Mouse (Mus musculus) CD4-positive, CD25-positive, alpha-beta regulatory T cell, adult 2 months (primary cell): ENCODE results near the gene Tti1.
"Not testable (repeated sequence)": the region's sequence is repeated elsewhere in the genome, so short reads cannot be mapped to it uniquely, and the experiment has no call there.

Experiments
- DNase-seq: peaks from one replicate; pipeline ENCODE4 v3.0.0-alpha.2; 2012; ENCODE audit warnings: low read depth, low spot score

The Tti1 gene

DNA sequence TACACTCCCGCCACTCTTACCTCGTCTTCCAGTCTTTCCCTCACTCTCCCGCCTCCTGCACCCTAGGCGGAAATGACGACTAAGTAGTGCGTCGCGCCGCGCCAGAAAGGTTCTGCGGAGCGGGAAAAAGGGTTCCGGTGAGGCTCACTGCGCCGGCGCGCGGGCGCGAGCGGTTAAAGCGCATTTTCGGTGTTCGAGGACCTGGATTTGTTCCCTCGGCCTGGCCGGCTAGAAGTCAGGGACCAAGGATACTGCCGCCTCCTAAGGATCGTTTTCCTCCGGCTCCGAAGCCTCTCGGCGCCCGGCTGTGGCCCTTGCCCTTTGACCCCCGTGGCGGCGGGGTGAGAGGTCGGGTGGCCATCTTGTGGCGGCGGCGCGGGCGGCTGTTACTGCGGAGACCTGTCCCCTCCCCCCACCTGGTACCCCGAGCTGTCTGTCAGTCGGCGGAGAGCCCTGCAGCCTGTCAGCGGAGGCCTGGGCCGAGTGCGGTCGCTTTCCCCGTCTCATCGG lies at the start of gene Tti1, which contains the start of gene Rprd1b:
Tti1 (minus strand) TSS at position 80 of the 510 bp plus-strand sequence.
Rprd1b (plus strand) TSS at position 144 of the 510 bp plus-strand sequence.
- DNase-seq, result peak; percentile 94

DNA sequence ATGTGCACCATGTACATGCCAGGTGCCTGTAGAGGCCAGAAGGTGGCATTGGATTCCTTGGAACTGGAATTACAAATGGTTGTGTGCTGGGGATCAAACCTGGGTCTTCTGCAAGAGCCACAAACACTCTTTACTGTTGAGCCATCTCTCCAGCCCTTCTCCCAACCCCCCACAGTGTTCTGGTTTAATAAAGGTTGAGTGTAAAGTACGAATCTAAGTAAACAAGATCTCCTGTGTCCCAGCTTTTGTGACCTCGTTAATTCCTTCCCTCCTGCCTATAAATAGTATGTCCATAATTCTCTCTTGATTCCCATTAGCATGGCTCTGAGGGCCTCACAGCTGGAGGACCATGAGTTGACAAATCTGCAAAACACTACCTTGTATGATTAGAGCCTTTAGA lies 49.7 kb upstream of the Tti1 start:
- DNase-seq, result no peak

DNA sequence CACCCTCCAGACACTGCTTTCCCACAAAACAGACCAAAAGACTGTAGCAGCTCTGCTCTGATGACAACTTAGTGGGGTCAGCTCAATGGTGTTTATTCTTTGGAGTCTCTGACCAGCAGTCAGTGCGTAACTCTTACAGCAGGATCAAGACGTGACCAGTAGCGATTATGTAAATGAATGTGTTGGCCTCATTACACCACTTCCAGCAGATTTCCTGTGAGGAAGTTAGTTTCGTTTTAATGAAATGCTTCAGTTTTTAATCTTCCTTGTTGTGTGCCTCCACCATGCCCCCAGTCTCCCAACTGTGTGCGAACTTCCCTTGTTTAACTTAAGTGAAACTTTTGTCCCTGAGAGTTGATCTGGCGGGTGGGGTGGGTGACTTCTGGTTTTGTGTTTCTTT lies 48.5 kb upstream of the Tti1 start:
- no peak for DNase-seq

DNA sequence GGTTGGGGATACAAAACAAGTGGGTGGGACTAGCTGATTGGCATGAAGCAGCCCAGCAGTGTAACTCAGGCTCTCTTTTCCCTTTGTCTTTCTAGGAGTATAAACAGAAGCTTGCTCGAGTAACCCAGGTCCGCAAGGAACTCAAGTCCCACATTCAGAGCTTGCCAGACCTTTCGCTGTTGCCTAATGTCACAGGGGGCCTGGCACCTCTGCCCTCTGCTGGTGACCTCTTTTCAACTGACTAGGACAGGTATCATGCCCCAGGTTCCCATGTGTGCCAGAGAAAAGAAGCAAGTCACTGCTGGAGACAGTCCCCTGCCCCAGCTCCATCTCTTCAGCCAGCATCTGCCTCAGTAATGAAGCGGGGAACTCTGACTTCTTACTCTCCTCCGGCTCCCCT lies 46.6 kb upstream of the Tti1 start:
- DNase-seq, result no peak

DNA sequence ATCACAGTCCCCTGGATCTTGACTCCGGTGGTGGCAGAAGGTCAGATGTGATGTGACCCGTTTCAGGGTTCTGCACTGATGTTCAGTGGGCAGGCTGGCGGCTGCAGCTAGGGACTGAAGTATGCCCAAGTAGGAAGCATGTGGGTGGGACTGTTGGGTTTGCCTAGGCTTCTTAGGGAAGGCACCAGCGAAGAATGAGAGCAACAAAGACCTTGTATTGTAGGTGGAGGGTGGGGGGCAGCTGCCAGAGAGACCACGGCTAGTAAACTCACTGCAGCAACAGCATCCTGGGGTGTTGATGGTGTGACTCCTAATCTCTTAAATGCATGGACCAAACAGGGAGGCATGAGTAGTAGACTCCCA lies 43.4 kb upstream of the Tti1 start:
- DNase-seq, result no peak

DNA sequence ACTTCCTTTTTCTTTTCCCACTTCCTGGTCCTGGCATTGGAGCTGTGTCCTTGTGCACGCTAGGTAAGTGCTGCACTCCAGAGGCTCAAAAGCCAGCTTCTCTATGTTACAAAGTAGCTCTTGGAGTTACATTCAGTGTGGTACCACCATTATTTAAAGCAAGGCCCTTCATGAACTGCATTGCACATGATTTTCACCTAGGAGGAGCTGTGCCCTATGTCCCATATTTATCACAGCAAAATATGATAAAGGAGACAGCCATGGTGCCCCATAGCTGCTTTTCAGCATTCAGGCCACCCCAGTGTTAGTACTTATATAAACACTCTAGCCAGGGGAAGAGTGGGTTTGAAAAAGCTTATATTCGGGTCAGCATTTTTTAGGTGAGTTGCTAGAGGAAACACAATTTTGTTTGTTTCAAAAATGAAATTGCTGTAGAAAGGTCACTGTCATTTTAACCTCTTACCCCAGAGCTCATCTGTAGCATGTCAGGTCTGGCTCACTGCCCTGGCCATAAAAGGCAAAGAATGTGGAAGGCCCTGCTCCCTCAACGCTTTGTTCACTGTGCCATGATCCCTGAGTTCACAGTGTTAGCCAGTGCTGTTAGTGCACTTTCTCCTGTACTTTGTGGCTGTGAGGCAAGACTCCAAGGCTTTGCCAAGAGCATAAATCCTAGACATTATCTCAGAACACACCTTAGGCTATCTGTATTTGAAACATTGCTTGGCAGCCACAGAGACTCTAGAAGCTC lies 42.8 kb upstream of the Tti1 start:
- no peak for DNase-seq

DNA sequence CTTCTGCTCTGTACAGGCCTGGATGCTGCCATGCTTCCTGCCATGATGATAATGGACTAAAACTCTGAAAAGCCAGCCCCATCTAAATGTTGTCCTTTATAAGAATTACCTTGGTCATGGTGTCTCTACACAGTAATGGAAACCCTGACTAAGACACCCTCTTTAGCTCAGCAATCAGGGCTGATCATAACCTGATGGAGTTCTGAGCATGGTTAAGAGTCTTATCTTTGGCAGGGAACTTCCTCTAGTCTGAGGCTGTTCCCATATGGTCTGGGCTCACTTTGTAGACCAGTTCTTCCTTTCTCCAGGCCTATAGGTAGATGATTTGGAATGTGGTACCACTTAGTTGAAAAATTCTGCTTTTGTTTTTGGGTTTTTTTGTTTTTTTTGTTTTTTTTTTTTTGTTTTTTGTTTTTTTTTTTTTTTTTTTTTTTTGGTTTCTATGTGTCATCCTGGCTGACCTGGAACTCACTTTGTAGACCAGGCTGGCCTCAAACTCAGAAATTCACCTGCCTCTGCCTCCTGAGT lies 40.3 kb upstream of the Tti1 start:
- no peak for DNase-seq

DNA sequence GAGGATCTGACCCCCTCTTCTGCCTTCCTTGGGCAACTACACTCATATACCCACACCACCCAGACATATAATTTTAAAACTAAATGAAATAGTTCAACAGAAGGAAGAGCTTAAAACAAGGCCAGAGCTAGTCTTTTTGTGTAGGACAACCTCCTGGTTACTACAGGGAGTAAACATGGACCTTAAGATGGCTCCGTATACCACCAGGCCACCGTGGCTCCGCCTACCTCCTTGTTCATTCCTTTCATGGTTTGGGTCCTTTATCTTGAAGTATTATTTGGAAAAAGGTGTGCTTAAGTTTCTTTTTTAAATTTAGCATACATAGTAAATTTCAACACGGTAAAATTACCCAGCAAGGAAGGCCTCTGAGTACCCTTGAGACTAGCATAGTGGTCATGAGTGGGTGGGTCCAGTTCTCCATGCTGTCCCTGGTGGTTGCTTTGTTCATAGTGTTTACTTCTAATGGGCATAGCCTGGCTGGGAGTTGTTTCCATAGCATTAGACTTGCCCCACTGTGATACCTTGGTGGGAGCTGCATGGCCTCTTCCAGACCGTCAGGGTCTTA lies 39.1 kb upstream of the Tti1 start:
- no peak for DNase-seq

DNA sequence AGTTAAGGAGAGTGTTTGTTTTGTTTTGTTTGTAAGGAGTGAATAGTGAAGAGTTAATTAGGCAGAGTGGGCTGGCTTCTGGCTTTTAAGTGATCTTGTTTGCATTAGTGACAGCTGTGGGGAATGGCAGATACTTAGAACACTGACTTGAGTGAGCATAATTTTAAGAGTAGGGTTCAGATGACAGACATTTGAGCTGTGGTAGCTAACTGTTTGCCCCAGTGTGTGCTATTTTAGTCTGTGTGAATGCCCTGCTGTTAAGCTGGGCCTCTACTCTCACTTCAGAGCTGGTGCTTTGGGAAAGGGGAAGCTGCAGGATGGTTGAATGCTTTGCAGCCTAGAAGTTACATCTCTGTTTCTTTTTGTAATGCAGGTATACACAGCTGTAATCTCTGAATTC lies 38.2 kb upstream of the Tti1 start:
- no peak for DNase-seq

DNA sequence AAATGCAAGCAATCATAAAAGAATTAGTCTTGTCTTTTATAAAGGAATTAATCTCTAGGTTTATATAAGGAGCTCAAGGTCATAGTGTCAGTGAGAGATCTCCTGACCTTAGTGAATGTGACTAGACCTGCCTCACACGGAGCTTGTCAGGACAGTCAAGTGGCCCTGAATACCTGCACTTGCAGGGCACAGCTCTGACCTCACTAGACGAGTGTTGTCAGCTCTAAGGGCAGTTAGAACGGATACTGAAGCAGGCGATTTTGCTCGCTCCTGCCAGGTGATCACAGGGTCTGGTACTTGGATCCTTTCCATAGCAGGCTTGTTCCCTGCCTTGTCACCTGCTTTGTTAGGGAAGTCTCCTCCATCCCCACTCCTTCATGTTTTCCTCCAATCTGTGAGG lies 36.8 kb upstream of the Tti1 start:
- DNase-seq, result no peak

DNA sequence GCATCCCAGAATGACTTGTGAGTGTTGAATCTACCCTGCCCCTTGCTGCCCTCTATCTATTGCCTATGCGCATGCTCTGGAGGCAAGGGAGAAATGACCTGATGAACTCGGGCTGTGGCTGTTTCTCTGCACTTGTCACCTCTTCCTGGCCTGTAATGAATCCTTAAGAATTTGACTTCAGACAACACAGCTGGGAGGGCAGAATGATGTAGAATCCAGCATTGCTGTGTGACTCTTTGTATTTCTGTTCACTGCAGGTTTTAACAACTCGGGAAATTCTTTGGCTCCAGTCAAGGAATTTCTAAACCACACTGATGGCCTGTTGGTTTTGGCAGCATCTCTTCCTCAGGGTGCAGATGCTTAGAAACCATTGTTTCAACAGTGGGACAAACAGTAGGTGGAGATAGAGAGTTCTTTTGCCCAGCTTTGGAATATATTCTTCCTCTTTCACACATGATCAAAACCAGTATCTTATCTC lies 36.4 kb upstream of the Tti1 start:
- peak; percentile 10 for DNase-seq

DNA sequence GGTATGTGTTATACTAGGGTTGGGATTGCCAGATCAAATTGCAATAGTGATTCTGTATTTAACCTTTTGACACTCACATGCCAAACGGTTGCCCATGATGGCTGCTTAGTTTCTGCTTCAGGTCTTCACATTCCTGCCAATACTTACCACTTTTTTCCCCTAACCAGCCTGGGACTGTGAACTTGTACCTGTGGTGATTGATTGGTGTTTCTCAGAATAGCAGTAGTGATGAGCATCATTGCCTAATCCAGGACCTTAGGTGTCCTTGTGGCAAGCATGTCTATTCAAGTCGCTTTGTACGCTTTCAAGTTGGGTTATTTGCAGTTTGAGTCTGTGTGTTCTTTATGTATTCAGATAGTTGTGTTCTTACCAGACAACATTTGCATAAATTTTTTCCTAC lies 34.8 kb upstream of the Tti1 start:
- no peak for DNase-seq

DNA sequence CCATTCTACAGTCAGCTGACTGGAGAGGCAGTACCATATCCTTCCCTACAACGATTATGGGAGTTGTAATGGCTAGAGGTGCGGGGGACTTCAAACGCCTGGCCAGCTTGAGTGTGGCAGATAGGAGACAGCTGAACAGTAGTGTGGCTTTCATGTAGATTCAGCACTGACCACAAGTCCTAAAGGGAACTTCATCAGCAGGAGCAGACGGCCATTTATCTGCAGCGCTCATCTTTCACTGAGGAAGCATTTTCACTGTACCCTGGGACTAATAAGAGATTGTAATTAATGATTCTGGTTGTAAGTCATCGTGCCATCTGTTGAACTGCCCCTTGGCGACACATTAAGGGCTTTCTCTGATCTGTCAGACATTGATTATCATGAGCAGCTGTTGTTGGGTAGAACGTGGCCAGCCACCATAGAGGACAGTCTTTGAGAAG lies 31.5 kb upstream of the Tti1 start:
- DNase-seq, result no peak

DNA sequence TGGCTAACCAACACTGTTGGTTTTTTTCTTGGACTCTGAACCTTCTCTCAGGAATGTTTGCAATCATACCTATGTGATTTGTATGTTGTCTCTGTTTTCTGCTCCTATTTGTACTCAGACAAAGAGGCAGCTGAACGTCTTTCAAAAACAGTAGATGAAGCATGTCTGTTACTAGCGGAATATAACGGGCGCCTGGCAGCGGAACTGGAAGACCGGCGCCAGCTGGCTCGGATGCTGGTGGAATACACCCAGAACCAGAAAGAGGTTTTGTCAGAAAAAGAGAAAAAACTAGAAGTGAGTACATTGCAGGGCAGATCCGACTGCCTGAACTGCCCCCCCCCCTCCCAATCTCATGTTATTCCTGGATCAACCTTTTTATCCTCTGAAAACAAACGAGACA lies 30.3 kb upstream of the Tti1 start:
- no peak for DNase-seq

DNA sequence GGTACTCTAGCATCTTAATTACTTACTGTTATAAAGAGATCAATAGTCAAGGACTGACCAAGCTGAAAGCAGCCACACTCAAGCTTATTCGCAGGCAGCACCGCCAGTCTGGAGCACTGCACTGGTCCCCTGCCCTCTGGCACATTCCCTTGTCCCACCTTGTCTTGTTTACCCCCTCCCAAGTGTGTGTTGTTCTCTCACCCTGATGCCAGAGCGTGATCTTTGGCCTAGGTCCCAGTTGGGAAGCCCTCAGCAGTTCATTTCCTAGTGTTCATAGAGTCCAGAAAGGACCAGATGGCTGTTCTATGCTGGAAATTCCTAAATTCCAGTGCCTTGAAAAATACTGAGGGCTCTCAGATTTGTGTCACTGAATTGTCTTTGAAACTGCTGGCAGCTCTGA lies 28.8 kb upstream of the Tti1 start:
- DNase-seq, result no peak

DNA sequence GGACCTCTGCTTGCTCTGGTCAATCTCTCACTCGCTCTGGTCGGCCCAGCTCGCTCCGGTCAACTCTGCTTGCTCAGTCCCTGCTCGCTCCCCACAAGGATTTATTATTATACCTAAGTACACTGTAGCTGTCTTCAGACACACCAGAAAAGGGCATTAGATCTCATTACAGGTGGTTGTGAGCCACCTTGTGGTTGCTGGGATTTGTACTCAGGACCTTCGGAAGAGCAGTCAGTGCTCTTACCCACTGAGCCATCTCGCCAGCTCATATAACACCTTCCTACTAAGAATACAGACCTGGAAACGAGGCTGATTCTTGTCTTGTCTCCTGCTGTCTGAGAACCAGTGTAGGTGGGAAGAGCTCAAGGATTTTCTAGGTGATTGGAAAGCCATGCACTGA lies 27.1 kb upstream of the Tti1 start:
- DNase-seq, result not testable (repeated sequence)

DNA sequence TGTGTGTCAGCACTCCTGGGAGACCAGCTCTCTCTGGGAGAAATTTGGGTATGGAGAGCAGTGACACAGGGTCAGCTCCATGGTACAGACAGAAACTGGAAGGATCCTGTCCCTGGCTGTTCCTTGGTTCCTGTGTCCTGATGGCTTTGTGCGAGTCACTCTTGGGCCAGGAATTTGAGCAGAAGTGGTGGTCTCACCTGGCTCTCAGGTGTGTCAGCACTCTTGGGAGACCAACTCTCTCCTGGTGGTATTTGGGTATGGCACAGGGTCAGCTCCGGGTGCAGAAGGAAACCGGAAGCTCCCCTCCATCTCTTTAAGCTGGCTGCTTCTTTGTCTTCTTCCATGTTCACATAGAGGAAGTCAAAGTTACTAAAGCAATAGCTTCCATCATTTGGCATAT lies 26.4 kb upstream of the Tti1 start:
- no peak for DNase-seq

DNA sequence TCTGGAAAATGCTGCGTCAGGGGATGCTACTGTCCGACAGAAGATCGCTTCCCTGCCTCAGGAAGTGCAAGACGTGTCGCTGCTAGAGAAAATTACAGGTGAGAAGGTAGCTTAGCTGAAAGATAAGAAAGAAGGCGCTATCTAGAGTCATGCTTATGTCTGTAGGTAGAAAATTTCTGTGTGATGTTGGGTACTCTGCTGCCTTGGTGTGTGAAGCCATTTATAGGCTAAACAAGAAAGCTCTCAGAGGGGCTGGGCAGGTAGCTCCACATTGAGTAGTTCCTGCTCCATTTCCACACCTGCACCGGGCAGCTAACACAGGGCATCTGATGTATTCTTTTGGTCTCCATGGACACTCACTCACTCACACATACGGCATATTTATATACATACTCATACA lies 21.9 kb upstream of the Tti1 start:
- no peak for DNase-seq

DNA sequence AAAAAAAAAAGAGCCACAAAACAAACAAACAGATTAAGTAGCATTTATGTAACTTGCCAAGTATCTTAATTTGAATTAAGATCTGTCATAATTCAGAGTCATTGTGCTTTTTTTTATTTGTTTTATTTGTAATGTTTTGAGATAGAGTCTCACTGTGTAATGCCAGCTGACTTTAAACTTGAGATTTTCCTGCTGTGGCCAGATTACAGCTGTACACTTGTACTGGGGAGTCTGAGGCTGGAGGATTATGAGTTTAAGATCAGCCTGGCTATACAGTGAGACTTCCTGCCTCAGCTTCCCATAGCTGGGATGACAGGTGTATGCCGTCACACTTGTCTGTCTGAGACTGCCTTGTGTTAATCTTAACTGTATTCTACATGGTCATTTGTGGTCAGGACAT lies 20.5 kb upstream of the Tti1 start:
- DNase-seq, result no peak

DNA sequence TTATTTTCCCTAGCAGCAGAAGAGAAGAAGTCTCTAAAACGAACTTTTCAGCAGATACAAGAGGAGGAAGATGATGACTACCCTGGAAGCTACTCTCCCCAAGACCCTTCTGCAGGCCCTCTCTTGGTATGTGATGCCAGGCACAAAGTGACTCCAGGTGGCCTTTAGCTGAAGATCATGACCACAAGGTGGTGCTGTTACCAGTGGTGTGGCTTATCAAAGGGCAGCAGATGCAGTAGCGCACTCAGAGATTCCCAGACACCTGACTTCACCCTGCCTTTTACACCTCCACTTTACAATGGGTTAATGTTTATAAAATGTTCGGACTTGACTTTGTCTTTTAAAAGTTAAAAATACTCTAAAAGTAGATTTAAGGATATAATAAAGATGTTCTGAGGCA lies 19.7 kb upstream of the Tti1 start:
- DNase-seq, result peak; percentile 79

DNA sequence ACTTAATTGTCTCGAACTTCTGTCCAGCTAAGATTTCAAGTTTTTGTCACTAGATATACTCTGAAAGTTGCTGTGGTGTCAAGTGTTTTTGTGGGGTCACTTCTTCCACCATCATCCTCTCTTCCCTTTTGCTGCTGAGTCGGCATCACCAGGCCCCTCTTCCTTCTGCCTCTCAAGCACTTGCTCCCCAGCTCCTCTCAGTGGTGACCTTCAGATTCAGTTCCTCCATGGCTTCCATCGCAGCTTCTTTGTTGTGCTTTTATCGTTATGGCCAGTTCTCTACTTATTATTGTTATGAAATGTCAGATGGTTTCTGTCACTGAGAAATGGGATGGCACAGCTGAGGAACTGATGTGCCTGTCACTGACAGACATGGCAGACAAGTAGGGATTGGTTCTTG lies 18.0 kb upstream of the Tti1 start:
- no peak for DNase-seq

DNA sequence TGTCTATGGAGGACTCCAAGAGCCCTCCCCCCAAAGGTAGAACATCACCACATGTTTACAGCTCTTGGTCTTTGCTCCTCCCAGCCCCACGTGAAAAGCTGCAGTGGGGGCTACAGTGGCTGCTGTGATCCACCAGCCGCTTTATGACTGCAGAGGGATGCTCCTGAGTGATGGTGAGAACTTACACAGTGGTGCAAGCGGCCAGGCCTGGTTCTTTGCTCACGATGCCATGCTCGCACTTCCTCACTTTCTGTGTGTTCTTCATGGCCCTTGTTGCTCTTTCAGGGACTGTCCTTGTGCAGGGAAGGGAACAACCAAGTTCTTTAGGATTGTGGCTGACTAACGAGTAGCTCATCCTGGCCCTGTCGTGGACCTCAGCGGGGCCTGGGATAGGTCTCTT lies 15.3 kb upstream of the Tti1 start:
- no peak for DNase-seq

DNA sequence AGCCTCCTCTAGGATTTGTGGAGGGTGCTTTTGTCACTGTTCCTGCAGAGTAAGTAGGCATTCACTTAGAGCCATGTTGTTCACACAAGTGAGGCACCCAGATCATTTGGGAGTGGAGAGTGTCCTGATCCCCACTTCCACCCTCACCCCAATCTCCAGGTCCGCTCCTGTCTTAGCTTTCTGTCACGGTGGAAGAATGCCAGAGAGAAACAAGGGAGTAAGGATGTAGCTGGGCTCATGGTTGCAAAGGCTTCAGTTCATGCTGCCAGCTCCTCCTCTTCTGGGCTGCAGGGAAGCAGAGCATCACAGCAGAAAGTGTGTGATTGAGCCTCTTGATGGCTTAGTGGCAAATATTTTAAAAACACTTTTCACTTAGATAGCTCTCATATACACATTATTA lies 12.2 kb upstream of the Tti1 start:
- DNase-seq, result no peak
